Mouse (Mus musculus) midbrain, embryonic 14.5 days (tissue): Measurements from ENCODE around the gene H2-Ab1. TPM values are rescaled to one million over a fixed set of nuclear protein-coding genes. Genes with fewer than 3 reads are reported as not detected.
A peak's percentile ranks its signal among the peaks of the same experiment; 100 is the strongest.

Source experiments
- ATAC-seq: fragments of 200-750 bp; cut with Nextera tagmentation; 2 replicates; pipeline ENCODE4 v1.8.0; 2017; ENCODE audit warnings: moderate number of reproducible peaks, moderate library complexity; ENCODE audit not compliant: low FRiP score, low TSS enrichment
- DNase-seq: peaks from one replicate; pipeline ENCODE4 v3.0.0-alpha.2; 2015
- H3K27ac ChIP-seq: fragments of 300-500 bp; sonication (generic); replicated peaks from 2 replicates; pipeline ENCODE4 v1.5.1; 2014; ENCODE audit warnings: mild to moderate bottlenecking, low read depth, low read length, moderate library complexity
- H3K27me3 ChIP-seq: fragments of 300-500 bp; sonication (generic); 2 replicates; pipeline ENCODE4 v1.6.1; 2014; ENCODE audit warnings: low read length, control low read depth, mixed read lengths; ENCODE audit not compliant: control insufficient read depth, insufficient read depth
- H3K36me3 ChIP-seq: fragments of 300-500 bp; sonication (generic); 2 replicates; pipeline ENCODE4 v1.6.1; 2014; ENCODE audit warnings: low read length, control low read depth; ENCODE audit not compliant: control insufficient read depth, insufficient read depth
- H3K4me1 ChIP-seq: fragments of 300-500 bp; sonication (generic); 2 replicates; pipeline ENCODE4 v1.6.1; 2014; ENCODE audit warnings: mild to moderate bottlenecking, antibody characterized with exemption, low read length, control low read depth; ENCODE audit not compliant: control insufficient read depth, insufficient read depth
- H3K4me2 ChIP-seq: fragments of 300-500 bp; sonication (generic); 2 replicates; pipeline ENCODE4 v1.6.1; 2014; ENCODE audit warnings: mild to moderate bottlenecking, low read length, moderate library complexity
- H3K4me3 ChIP-seq: fragments of 300-500 bp; sonication (generic); replicated peaks from 2 replicates; pipeline ENCODE4 v1.5.1; 2014; ENCODE audit warnings: low read depth, low read length
- H3K9ac ChIP-seq: fragments of 300-500 bp; sonication (generic); replicated peaks from 2 replicates; pipeline ENCODE4 v1.6.1; 2014; ENCODE audit warnings: mild to moderate bottlenecking, low read length, moderate library complexity
- H3K9me3 ChIP-seq: fragments of 300-500 bp; sonication (generic); 2 replicates; pipeline ENCODE4 v1.6.1; 2016; ENCODE audit warnings: low read length, control low read depth, mixed read lengths; ENCODE audit not compliant: control insufficient read depth
- WGBS: fragments of 180-500 bp; shearing (Covaris S2); extraction: QIAGEN DNeasy Blood & Tissue Kit; methylation state at CpG from one replicate; pipeline ENCODE4 v1.1.7; 2014; 5-methylcytosine and 5-hydroxymethylcytosine counted together
- polyA plus RNA-seq: library from polyadenylated mRNA; unstranded; fragments of >200 nt; fragmentation: Nextera tagmentation; extraction: Ambion mirVana; gene quantifications from 2 replicates; pipeline ENCODE4 v1.2.1, GENCODE M21; 2014

The H2-Ab1 gene
- polyA plus RNA-seq, 1 experiment from 2014 or later, result 2.0 TPM

DNA sequence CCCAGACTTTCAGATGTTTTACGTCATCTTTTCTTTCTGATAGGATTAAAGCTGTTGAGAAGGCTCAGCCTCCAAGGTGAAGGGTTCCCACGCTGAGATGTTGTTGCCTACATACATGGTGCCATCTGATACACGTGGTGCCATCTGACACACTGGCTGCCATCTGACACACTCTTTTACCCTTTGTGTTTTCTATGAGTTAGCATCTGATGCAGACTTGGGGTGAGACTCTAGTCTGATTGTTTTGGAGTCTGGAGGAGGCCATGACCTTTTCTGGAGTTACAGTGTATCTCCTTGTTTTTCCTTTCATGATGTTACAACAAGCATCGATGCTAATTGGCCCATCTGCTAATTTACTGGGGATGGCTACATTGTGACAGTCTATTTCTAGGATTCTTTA, 12.8 kb upstream of the H2-Ab1 start:
- WGBS, result 78% methylated on average over 4 of the region's 4 CpGs

DNA sequence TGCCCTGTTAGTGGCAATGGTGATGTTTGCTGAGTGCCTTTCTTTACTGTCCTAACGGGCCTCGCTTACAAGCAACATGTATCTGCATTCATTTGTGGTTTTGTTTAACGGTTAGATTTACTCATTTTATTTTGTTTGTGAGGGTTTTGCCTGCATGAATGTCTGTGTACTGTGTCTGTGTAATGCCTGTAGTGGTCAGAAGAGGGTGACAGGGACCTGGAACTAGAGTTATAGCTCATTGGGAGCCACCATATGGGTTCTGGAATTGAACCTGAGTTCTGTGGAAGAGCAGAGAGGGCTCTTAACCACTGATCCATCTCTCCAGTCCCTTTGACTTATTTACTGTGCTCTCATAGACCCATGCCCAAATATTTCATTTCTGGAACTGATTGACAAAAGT, 10.4 kb upstream of the H2-Ab1 start:
- H3K4me3 ChIP-seq, result no peak overlapping the region
- ATAC-seq (no peak), DNase-seq (peak; percentile 37)
- no peaks in the 10 kb centered on the region for H3K4me1 ChIP-seq
- no peak overlapping the region for H3K4me2 ChIP-seq
- no peaks in the 10 kb centered on the region for H3K36me3 ChIP-seq
- WGBS, result 90% methylated on average over 3 of the region's 3 CpGs
- H3K27ac ChIP-seq, result no peak overlapping the region
- H3K27me3 ChIP-seq, result no peaks in the 10 kb centered on the region
- no peak overlapping the region for H3K9ac ChIP-seq
- H3K9me3 ChIP-seq, result no peaks in the 10 kb centered on the region

More for the DNA sequence above, 12.8 kb upstream of the H2-Ab1 start:
- DNase-seq (no peak), ATAC-seq (no peak)
- peaks cover 3% of the 10 kb centered on the region; the same call in 1 of the 2 replicates for H3K9me3 ChIP-seq
- H3K27me3 ChIP-seq, result no peaks in the 10 kb centered on the region
- no peak overlapping the region for H3K9ac ChIP-seq
- H3K36me3 ChIP-seq, result no peaks in the 10 kb centered on the region
- H3K4me3 ChIP-seq, result no peak overlapping the region
- H3K27ac ChIP-seq, result no peak overlapping the region
- H3K4me2 ChIP-seq, result no peak overlapping the region
- H3K4me1 ChIP-seq, result no peaks in the 10 kb centered on the region

DNA sequence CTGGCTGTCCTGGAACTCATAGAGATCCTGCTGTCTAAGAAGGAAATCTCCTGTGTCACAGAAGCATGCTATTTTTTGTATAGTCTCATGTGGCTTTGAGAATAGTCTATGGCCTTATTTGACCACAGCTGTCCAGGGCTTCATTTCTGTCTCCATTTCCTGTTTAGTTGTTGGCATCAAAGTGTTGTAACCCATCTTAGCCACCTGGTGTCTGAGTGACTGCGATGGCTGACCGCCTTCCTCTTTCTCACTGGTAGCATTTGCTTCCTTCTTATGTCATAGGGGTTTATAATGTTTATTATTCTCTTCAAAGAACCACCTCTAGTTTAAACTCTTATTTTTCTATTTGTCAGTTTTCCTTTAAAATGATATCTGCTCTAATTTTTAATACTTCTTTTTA, 8.7 kb upstream of the H2-Ab1 start:
- H3K4me2 ChIP-seq, result no peak overlapping the region
- ATAC-seq, result no peak
- DNase-seq, result no peak
- no peak overlapping the region for H3K4me3 ChIP-seq
- H3K9me3 ChIP-seq, result no peaks in the 10 kb centered on the region
- H3K4me1 ChIP-seq, result no peaks in the 10 kb centered on the region
- no peak overlapping the region for H3K27ac ChIP-seq
- no peaks in the 10 kb centered on the region for H3K36me3 ChIP-seq
- WGBS, result 78% methylated on average over 2 of the region's 2 CpGs
- H3K9ac ChIP-seq, result no peak overlapping the region
- no peaks in the 10 kb centered on the region for H3K27me3 ChIP-seq

DNA sequence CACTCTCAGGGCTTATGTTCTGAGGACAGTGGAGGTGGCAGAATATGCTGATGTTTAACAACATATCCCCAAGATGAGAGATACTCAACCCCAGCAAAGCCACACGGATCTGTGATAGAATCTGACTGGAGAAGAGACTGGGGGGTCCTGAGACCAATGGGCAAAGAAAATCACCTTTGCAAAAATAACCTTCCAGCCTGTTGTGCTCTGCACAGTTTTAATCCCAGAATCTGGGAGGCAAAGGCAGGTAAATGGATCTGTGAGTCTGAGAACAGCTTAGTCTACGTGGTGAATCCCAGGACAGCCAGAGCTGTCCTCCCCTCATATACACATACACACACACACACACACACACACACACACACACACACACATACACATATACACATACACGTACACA, 8.1 kb upstream of the H2-Ab1 start:
- H3K9me3 ChIP-seq, result no peaks in the 10 kb centered on the region
- H3K27me3 ChIP-seq, result no peaks in the 10 kb centered on the region
- H3K4me3 ChIP-seq, result no peak overlapping the region
- ATAC-seq (no peak), DNase-seq (no peak)
- H3K36me3 ChIP-seq, result no peaks in the 10 kb centered on the region
- WGBS, result 42% methylated on average over 3 of the region's 3 CpGs
- no peak overlapping the region for H3K9ac ChIP-seq
- H3K4me1 ChIP-seq, result no peaks in the 10 kb centered on the region
- H3K27ac ChIP-seq, result no peak overlapping the region
- no peak overlapping the region for H3K4me2 ChIP-seq

DNA sequence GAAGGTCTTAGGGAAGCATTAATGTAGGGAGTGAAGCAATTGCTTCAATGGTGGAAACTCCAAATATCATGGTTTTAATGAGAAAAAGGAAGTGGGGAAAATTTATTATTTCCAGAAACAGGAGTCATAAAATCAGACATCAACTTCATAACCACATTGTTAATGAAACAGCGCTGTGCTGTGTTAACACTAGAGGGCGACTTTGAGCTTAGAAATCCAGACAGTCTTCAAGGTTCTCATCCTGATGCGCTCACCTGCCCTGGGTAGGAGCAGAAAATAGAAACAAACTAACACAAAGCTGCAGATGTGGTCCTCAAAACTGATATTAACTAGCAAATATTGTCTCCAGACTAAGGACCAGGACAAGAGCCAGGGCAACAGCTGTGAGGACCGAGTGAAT, 7.6 kb upstream of the H2-Ab1 start:
- no peak; the same call in 1 of the 2 replicates for ATAC-seq
- Histone ChIP-seq H3K9me3 (no peaks in the 10 kb centered on the region), H3K9ac (no peak overlapping the region), H3K4me1 (no peaks in the 10 kb centered on the region), H3K27ac (no peak overlapping the region), H3K4me2 (no peak overlapping the region), H3K27me3 (no peaks in the 10 kb centered on the region), H3K36me3 (no peaks in the 10 kb centered on the region), H3K4me3 (no peak overlapping the region)
- WGBS, result 19% methylated on average over 4 of the region's 4 CpGs
- DNase-seq, result peak; percentile 91

DNA sequence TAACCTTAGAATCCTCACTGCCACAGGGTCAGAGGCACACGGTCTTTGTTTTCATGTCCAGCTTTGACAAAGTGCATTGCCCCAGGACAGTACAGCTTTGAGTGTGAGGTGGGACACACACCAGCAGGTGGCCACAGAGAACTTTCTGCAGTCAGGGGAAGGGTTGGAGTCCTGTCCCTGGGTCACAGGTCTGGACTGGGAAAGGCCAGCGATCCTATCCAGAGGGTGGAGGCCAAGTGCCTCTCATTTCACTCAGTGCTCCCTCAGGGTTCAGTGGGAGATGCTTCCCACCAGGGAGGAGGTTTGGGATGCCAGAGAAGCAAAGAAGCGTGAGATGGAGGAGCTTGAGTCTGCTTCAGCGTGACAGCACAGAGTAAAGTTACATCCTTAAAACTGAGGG, 5.8 kb upstream of the H2-Ab1 start:
- H3K4me2 ChIP-seq, result no peak overlapping the region
- WGBS, result 41% methylated on average over 4 of the region's 4 CpGs
- no peaks in the 10 kb centered on the region for H3K9me3 ChIP-seq
- no peak for DNase-seq
- H3K27ac ChIP-seq, result no peak overlapping the region
- no peaks in the 10 kb centered on the region for H3K27me3 ChIP-seq
- H3K9ac ChIP-seq, result no peak overlapping the region
- no peak overlapping the region for H3K4me3 ChIP-seq
- H3K36me3 ChIP-seq, result no peaks in the 10 kb centered on the region
- no peaks in the 10 kb centered on the region for H3K4me1 ChIP-seq
- ATAC-seq, result no peak

DNA sequence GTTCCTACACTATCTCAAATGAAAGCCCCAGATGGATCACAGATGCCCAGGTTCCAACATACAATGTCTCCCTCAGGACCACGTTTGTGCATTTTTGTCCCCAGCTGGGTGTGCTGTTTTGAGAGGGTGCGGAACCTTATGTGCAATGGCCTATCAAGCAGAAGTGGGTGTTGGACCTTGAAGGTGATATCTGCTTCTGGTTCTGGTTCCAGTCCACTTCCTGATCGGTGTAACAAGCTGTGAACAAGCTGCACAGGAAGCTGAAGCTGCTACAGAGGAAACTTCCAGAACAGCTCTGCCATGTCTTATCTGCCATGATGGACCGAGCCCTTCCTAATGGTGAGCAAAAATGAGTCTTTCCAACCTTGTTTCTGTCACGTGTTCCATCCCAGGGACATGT, 988 bp upstream of the H2-Ab1 start:
- Histone ChIP-seq H3K36me3 (no peaks in the 10 kb centered on the region), H3K9ac (no peak overlapping the region), H3K27me3 (no peaks in the 10 kb centered on the region), H3K4me3 (no peak overlapping the region), H3K4me1 (no peaks in the 10 kb centered on the region), H3K9me3 (no peaks in the 10 kb centered on the region), H3K27ac (no peak overlapping the region), H3K4me2 (no peak overlapping the region)
- no peak for DNase-seq
- ATAC-seq, result no peak
- 85% methylated on average over 5 of the region's 5 CpGs for WGBS

DNA sequence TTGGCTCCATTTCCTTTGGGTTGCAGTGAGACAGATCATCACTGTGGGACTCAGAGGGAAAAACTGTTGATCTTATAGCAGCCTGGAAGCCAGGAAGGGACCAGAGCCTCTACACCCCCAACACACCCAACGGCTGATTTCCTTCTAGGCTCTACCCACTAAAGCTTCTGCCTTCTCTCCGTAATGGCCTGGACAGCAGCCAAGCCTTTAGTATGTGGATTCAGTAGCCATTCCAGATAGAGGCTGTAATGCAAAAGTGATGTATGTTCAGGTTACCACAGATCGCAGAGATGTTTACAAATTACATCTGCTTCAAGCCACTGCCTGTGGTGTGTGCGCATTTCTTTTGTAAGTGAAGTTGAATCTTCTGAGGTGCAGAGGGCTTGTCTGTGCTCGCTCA, 3.1 kb downstream of the H2-Ab1 start:
- no peak overlapping the region for H3K27ac ChIP-seq
- H3K27me3 ChIP-seq, result peaks cover 22% of the 10 kb centered on the region
- DNase-seq (no peak), ATAC-seq (no peak)
- no peaks in the 10 kb centered on the region for H3K9me3 ChIP-seq
- H3K4me2 ChIP-seq, result no peak overlapping the region
- WGBS, result 86% methylated on average over 5 of the region's 5 CpGs
- H3K4me3 ChIP-seq, result no peak overlapping the region
- no peak overlapping the region for H3K9ac ChIP-seq
- H3K36me3 ChIP-seq, result no peaks in the 10 kb centered on the region
- H3K4me1 ChIP-seq, result peaks cover 8% of the 10 kb centered on the region; the same call in 1 of the 2 replicates

DNA sequence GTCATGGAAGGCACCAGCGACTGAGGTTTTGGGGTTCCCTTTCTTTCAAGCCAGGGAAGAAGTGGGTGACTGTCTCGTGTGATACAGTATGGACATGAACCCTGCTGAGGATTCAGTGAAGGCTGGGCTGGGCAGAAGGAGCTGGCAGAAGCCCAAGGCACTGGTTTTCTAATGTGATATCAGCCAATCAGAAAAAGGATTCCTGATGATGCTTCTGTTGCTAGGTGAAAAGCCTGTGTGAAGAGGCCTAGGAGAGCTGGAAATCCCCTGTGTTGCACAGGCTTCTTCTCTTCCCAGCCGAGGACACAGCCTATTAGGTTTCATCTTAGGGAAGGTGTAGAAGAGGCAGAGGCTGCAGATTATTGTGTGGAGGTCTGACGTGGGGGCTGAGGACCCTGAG, 4.0 kb downstream of the H2-Ab1 start:
- Histone ChIP-seq H3K27me3 (peaks cover 22% of the 10 kb centered on the region), H3K4me3 (no peak overlapping the region), H3K9ac (no peak overlapping the region), H3K4me2 (no peak overlapping the region), H3K4me1 (peaks cover 8% of the 10 kb centered on the region; the same call in 1 of the 2 replicates), H3K27ac (no peak overlapping the region), H3K9me3 (no peaks in the 10 kb centered on the region), H3K36me3 (no peaks in the 10 kb centered on the region)
- DNase-seq, result peak; percentile 93
- ATAC-seq, result peak; percentile 57; the same call in 1 of the 2 replicates
- 24% methylated on average over 4 of the region's 4 CpGs for WGBS
